Mouse (Mus musculus) liver, embryonic 13.5 days (tissue): ENCODE measurements at regions not wholly inside any gene's neighbourhood (a gene's known extent, or its start where the extent isn't known, plus 50 kb on each side); places are given as distances from the start of the nearest gene placed in this dataset.

Experiments
- ATAC-seq: fragments of 200-750 bp; cut with Nextera tagmentation; 2 replicates; pipeline ENCODE4 v1.8.0; 2017; ENCODE audit warnings: low read depth, mild to moderate bottlenecking, moderate number of reproducible peaks, moderate library complexity
- DNase-seq: peaks from one replicate; pipeline ENCODE4 v3.0.0; 2022
- H3K27ac ChIP-seq: fragments of 300-500 bp; sonication (generic); 2 replicates; pipeline ENCODE4 v1.5.1; 2015; ENCODE audit warnings: moderate library complexity, mild to moderate bottlenecking, inconsistent platforms
- H3K27me3 ChIP-seq: fragments of 300-500 bp; sonication (generic); 2 replicates; pipeline ENCODE4 v1.6.1; 2015; ENCODE audit warnings: mild to moderate bottlenecking, inconsistent platforms
- H3K36me3 ChIP-seq: fragments of 300-500 bp; sonication (generic); 2 replicates; pipeline ENCODE4 v1.6.1; 2015; ENCODE audit warnings: mild to moderate bottlenecking, inconsistent platforms
- H3K4me1 ChIP-seq: fragments of 300-500 bp; sonication (generic); replicated peaks from 2 replicates; pipeline ENCODE4 v1.6.1; 2015; ENCODE audit warnings: inconsistent platforms
- H3K4me2 ChIP-seq: fragments of 300-500 bp; sonication (generic); 2 replicates; pipeline ENCODE4 v1.6.1; 2015; ENCODE audit warnings: inconsistent platforms, mild to moderate bottlenecking, moderate library complexity
- H3K4me3 ChIP-seq: fragments of 300-500 bp; sonication (generic); replicated peaks from 2 replicates; pipeline ENCODE4 v1.5.1; 2015; ENCODE audit warnings: mild to moderate bottlenecking, inconsistent platforms
- H3K9ac ChIP-seq: fragments of 300-500 bp; sonication (generic); 2 replicates; pipeline ENCODE4 v1.6.1; 2015; ENCODE audit warnings: mild to moderate bottlenecking, inconsistent platforms
- H3K9me3 ChIP-seq: fragments of 300-500 bp; sonication (generic); replicated peaks from 2 replicates; pipeline ENCODE4 v1.6.1; 2016; ENCODE audit warnings: inconsistent platforms
- WGBS: fragments of 180-500 bp; shearing (Covaris S2); methylation state at CpG from one replicate; pipeline ENCODE4 v1.1.7; 2015; ENCODE audit not compliant: insufficient replicate concordance; 5-methylcytosine and 5-hydroxymethylcytosine counted together

DNA sequence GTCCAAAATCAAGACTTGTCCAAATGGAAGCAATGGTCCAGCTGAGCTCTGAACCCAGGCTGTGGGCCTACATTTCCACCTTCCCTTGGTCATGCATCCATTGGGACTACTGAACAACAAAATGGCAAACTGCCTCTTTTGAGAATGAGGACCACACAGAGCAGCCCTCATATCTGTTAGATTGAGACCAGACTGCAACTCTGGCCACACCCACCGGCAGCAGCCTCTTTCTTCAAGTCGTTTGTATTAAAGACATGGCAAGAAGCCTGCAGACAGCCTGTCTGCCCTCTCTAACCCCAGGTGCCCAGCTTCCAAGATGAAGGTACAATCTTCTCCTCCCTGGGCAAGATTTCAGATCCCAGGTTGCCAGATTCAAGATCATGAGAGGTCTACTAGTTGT, 51.8 kb upstream of the St6galnac3 start:
- DNase-seq (no peak), ATAC-seq (peak; percentile 51)
- Histone ChIP-seq H3K36me3 (no peaks in the 10 kb centered on the region), H3K4me2 (peak overlapping the region; percentile 23), H3K27ac (peak overlapping the region; percentile 47), H3K9me3 (no peaks in the 10 kb centered on the region), H3K27me3 (no peaks in the 10 kb centered on the region), H3K9ac (peak overlapping the region; percentile 39; the same call in 1 of the 2 replicates), H3K4me1 (peaks cover 49% of the 10 kb centered on the region), H3K4me3 (no peak overlapping the region)
- WGBS, result 22% methylated on average over 2 of the region's 2 CpGs

DNA sequence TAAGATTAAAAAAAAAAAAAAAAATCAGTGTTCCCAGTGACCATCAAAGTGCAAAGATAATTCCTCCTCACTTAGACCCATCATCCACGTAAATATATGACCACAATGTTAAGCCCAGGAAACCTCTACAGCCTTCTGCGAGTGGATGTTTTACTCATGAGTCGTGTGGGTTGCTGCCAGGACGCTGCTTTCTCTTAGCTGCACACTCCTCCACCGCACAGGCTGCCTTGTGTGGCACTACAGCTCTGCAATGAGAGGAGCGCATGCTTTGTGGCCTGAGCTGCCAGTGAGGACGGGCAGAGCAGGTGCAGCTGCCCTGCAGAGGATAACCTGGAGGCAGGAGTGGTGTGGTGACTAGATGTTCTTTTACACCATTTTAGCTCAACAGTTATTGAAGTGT, 53.4 kb upstream of the St6galnac3 start:
- no peaks in the 10 kb centered on the region for H3K36me3 ChIP-seq
- no peak overlapping the region for H3K27ac ChIP-seq
- WGBS, result 74% methylated on average over 7 of the region's 7 CpGs
- DNase-seq, result no peak
- no peaks in the 10 kb centered on the region for H3K9me3 ChIP-seq
- no peak for ATAC-seq
- no peak overlapping the region for H3K9ac ChIP-seq
- no peak overlapping the region for H3K4me2 ChIP-seq
- peaks cover 48% of the 10 kb centered on the region for H3K4me1 ChIP-seq
- no peak overlapping the region for H3K4me3 ChIP-seq
- H3K27me3 ChIP-seq, result no peaks in the 10 kb centered on the region

DNA sequence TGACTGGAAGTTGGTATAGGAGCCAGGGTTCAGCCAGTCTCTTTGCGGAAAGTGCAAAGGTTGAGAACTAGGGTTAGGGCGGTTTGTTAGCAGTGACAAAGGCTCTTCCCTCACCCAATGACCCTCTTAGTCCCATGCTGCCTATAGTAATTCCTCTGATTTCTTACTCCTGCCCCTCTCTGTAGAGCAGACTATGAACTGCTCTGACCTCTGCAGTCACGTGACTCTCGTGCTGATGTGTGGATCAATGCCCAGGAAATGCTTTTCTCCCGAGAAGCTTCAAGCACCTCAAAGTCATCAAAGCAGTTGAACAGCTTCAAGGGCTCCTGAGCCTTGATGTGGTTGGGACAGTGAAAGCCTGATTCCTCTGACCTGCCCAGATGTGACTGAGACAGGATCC, 57.5 kb upstream of the St6galnac3 start:
- no peak overlapping the region for H3K4me3 ChIP-seq
- DNase-seq (no peak), ATAC-seq (peak; percentile 42; the same call in 1 of the 2 replicates)
- H3K36me3 ChIP-seq, result no peaks in the 10 kb centered on the region
- no peak overlapping the region for H3K9ac ChIP-seq
- no peak overlapping the region for H3K27ac ChIP-seq
- H3K4me2 ChIP-seq, result no peak overlapping the region
- no peaks in the 10 kb centered on the region for H3K27me3 ChIP-seq
- no peaks in the 10 kb centered on the region for H3K9me3 ChIP-seq
- WGBS, result 63% methylated on average over 5 of the region's 5 CpGs
- H3K4me1 ChIP-seq, result peaks cover 24% of the 10 kb centered on the region

DNA sequence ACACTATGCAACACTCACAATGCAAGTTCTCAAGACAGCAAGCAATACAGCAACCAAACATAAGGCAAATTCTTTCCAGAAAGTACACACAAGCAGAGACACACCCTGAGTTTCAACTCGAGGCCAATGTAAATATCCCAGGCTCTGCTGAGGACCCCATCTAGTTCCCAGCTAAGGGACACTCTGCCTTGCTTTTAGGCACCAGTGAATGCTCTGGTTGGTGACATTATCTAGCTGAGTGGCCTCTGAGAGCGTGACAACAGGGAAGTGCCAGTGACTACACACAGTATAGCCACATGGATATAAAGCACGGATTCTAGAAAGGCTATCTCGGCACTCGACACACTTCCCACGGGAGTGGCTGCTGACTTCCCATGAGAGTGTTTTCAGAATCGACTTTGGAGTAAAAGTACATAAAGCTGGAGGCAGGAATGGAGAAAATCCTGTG, 58.3 kb upstream of the St6galnac3 start:
- DNase-seq, result no peak

DNA sequence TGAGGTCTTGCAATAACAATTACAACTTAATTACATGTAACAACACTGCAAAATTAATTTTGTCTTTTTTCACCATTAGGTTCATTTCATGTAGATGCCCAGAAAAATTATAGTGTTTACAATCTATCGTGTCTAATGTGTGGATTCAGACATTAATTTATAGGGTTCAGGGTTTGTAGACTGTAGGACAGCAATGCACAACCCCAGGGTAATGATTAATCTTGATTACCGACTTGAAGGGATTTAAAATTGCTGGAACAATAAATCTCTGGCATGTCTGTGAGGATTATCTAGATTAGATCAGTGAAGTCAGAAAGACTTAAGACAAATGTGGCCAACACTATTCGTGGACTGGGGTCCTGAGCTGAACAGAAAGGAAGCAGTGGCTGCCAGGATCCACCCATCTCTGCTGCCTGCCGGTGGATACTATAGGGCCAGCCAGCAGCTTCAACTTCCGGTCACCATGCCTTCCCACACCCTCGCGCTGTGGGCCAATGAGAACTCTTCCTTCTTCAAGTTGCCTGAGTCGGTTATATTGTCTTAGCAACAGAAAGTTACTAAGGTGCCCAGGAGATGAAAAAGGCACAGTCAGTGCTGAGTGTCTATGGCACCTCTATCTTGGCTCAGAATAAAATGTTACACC, 59.1 kb upstream of the St6galnac3 start:
- ATAC-seq (no peak), DNase-seq (no peak)
- peaks cover 30% of the 10 kb centered on the region for H3K4me1 ChIP-seq
- H3K9ac ChIP-seq, result no peak overlapping the region
- no peak overlapping the region for H3K4me2 ChIP-seq
- H3K27ac ChIP-seq, result no peak overlapping the region
- no peaks in the 10 kb centered on the region for H3K9me3 ChIP-seq
- WGBS, result 48% methylated on average over 8 of the region's 8 CpGs
- H3K36me3 ChIP-seq, result no peaks in the 10 kb centered on the region
- no peaks in the 10 kb centered on the region for H3K27me3 ChIP-seq
- H3K4me3 ChIP-seq, result no peak overlapping the region

More for the DNA sequence above, 58.3 kb upstream of the St6galnac3 start:
- Histone ChIP-seq H3K4me1 (peaks cover 24% of the 10 kb centered on the region), H3K9ac (no peak overlapping the region), H3K4me2 (no peak overlapping the region), H3K36me3 (no peaks in the 10 kb centered on the region), H3K9me3 (no peaks in the 10 kb centered on the region), H3K4me3 (no peak overlapping the region), H3K27ac (no peak overlapping the region), H3K27me3 (no peaks in the 10 kb centered on the region)
- no peak for ATAC-seq
- WGBS, result 58% methylated on average over 7 of the region's 7 CpGs

DNA sequence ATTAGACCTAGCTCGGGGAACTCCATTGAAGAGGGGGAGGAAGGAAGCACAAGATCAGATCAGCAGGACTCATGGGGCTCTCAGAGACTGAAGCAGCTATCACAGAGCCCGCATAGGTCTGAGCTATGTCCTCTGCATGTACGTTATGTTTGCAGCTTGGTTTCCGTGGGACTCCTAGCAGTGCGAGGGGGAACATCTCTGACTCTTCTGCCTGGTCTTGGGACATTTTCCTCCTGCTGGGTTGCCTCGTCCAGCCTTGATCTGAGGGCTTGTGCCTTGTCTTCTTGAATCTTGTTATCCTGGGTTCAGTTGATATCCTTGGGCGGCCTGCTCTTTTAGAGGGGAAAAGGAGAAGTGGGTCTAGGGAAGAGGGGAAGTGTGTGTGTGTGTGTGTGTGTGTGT, 53.6 kb upstream of the Asb17 start:
- peak overlapping the region; percentile 99 for H3K27ac ChIP-seq
- H3K4me2 ChIP-seq, result peak overlapping the region; percentile 67
- H3K9me3 ChIP-seq, result no peaks in the 10 kb centered on the region
- ATAC-seq, result no peak
- no peak for DNase-seq
- no peaks in the 10 kb centered on the region for H3K36me3 ChIP-seq
- peak overlapping the region; percentile 37 for H3K4me3 ChIP-seq
- H3K9ac ChIP-seq, result peak overlapping the region; percentile 75
- WGBS, result 16% methylated on average over 7 of the region's 7 CpGs
- peaks cover 72% of the 10 kb centered on the region for H3K4me1 ChIP-seq
- no peaks in the 10 kb centered on the region for H3K27me3 ChIP-seq

DNA sequence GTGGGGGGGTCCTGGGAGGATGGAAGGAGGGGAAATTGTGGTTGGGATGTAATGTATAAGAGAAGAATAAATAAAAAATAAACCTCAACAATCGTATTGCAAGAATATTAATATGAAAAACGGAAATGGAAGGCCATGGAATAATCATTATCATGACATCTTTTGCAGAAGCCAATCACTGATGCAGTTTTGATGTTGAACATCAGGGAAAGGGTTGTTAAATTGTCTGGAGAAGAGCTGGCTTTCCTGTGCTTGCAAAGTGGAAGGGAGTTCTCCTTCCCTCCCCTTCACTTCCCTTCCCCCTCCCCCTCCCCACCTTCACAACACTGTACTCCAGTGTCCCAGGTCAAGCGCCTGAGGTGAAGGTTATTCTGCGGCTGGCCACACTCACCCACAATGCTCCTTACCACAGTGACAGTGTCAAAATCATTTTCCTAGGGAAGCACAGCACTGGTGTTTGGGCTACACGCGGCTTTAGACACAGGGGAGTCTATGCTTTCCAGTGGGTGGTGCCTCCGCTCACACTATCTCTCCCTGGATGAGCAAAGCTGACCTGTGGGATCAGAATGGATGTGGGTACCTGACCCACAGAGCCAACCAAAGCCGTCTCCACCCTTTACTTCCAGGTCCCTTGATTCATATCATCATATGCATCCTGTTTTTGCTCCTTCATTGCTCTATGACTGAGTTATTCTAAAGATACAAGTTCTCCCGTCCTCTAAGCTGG, 53.0 kb upstream of the Asb17 start:
- ATAC-seq, result peak; percentile 58
- 10% methylated on average over 9 of the region's 9 CpGs for WGBS
- peak overlapping the region; percentile 37 for H3K4me3 ChIP-seq

DNA sequence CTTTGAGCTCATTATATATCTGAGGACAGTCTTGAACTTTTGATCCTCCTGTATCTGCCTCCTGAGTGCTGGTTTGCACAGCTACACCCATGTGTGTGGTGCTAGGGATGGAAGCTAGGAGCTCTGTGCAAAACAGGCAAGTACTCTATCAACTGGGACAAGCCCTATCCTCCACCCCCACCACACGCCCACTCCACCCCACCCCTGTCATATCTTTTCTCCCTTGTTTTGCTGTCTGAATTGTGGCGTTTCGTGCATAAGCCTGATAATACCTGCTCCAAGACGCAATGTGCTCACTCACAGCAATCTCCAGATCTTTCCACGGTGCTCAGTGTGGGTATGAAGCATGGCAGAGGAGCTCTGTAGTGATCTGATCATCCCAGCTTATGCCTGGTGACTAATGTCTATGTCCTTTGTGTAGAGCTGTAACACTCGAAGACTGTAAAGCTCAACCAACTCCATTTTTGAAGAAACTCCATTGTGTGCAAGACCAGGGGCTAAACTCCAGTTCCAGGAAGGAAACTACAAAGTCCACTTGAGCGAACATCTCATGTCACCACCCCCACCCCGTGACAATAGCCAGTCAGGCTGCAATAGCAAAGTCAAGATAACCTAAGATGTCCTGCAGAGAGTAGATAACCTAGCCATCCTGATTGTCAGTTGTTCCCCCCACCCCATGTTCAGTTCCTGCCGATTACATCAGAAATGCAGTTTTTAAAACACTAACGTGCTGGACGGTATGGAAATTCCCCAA, 52.2 kb upstream of the Asb17 start:
- Histone ChIP-seq H3K36me3 (no peaks in the 10 kb centered on the region), H3K9ac (peak overlapping the region; percentile 75), H3K4me1 (peaks cover 73% of the 10 kb centered on the region), H3K4me3 (peak overlapping the region; percentile 37), H3K9me3 (no peaks in the 10 kb centered on the region), H3K4me2 (peak overlapping the region; percentile 67), H3K27ac (peak overlapping the region; percentile 99), H3K27me3 (no peaks in the 10 kb centered on the region)
- ATAC-seq (peak; percentile 98), DNase-seq (peak; percentile 78)
- WGBS, result 9% methylated on average over 11 of the region's 11 CpGs

More for the DNA sequence above, 53.0 kb upstream of the Asb17 start:
- H3K9me3 ChIP-seq, result no peaks in the 10 kb centered on the region
- H3K36me3 ChIP-seq, result no peaks in the 10 kb centered on the region
- peak overlapping the region; percentile 75 for H3K9ac ChIP-seq
- no peaks in the 10 kb centered on the region for H3K27me3 ChIP-seq
- peak overlapping the region; percentile 99 for H3K27ac ChIP-seq
- H3K4me1 ChIP-seq, result peaks cover 73% of the 10 kb centered on the region
- DNase-seq, result no peak
- peak overlapping the region; percentile 67 for H3K4me2 ChIP-seq

DNA sequence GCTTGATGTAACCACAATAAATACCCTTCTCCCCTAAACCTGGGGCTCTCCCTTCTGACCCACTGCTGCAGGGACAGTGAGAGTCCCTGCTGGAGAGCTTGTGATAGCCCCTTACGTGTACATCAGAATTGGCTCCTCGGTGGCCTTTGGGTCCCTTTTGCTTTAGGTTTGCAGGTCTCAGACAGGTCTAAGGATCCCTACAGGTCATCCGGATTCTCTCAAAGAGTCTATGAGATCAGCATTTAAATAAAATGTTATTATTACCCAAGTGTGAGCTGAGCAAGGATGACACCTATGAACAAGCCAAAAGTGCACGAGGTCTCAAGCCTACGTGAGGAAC, 51.7 kb upstream of the Asb17 start:
- H3K4me2 ChIP-seq, result peak overlapping the region; percentile 67
- no peak overlapping the region; the same call in 1 of the 2 replicates for H3K4me3 ChIP-seq
- no peaks in the 10 kb centered on the region for H3K9me3 ChIP-seq
- no peak for DNase-seq
- WGBS, result 26% methylated on average over 5 of the region's 5 CpGs
- ATAC-seq, result no peak
- H3K27me3 ChIP-seq, result no peaks in the 10 kb centered on the region
- H3K36me3 ChIP-seq, result no peaks in the 10 kb centered on the region
- H3K27ac ChIP-seq, result peak overlapping the region; percentile 99
- H3K4me1 ChIP-seq, result peaks cover 75% of the 10 kb centered on the region
- H3K9ac ChIP-seq, result peak overlapping the region; percentile 75
